Mouse (Mus musculus) embryonic facial prominence, embryonic 13.5 days (tissue): ENCODE data around the gene Atg101. TPM values are rescaled to one million over a fixed set of nuclear protein-coding genes. Genes with fewer than 3 reads are reported as not detected.

ENCODE experiments used
- ATAC-seq: fragments of 200-750 bp; cut with Nextera tagmentation; 2 replicates; pipeline ENCODE4 v1.8.0; 2017; ENCODE audit warnings: low read depth; ENCODE audit not compliant: insufficient number of reproducible peaks, insufficient read depth, low FRiP score, low TSS enrichment
- H3K27ac ChIP-seq: fragments of 300-500 bp; sonication (generic); 2 replicates; pipeline ENCODE4 v1.5.1; 2015; ENCODE audit warnings: moderate library complexity, mild to moderate bottlenecking, inconsistent platforms
- H3K27me3 ChIP-seq: fragments of 300-500 bp; sonication (generic); 2 replicates; pipeline ENCODE4 v1.6.1; 2015; ENCODE audit warnings: mild to moderate bottlenecking, inconsistent platforms
- H3K36me3 ChIP-seq: fragments of 300-500 bp; sonication (generic); 2 replicates; pipeline ENCODE4 v1.6.1; 2015; ENCODE audit warnings: mild to moderate bottlenecking, inconsistent platforms
- H3K4me1 ChIP-seq: fragments of 300-500 bp; sonication (generic); 2 replicates; pipeline ENCODE4 v1.6.1; 2015; ENCODE audit warnings: inconsistent platforms
- H3K4me2 ChIP-seq: fragments of 300-500 bp; sonication (generic); 2 replicates; pipeline ENCODE4 v1.6.1; 2015; ENCODE audit warnings: moderate library complexity, mild to moderate bottlenecking, inconsistent platforms
- H3K4me3 ChIP-seq: fragments of 300-500 bp; sonication (generic); 2 replicates; pipeline ENCODE4 v1.5.1; 2015; ENCODE audit warnings: mild to moderate bottlenecking, inconsistent platforms
- H3K9ac ChIP-seq: fragments of 300-500 bp; sonication (generic); 2 replicates; pipeline ENCODE4 v1.6.1; 2015; ENCODE audit warnings: mild to moderate bottlenecking, inconsistent platforms
- H3K9me3 ChIP-seq: fragments of 300-500 bp; sonication (generic); 2 replicates; pipeline ENCODE4 v1.6.1; 2016; ENCODE audit warnings: inconsistent platforms
- WGBS: fragments of 180-500 bp; shearing (Covaris S2); methylation state at CpG from one replicate; pipeline ENCODE4 v1.1.7; 2015; ENCODE audit warnings: mixed read lengths; 5-methylcytosine and 5-hydroxymethylcytosine counted together
- polyA plus RNA-seq: library from polyadenylated mRNA; unstranded; fragments of >200 nt; fragmentation: Nextera tagmentation; extraction: Ambion mirVana; gene quantifications from 2 replicates; pipeline ENCODE4 v1.2.1, GENCODE M21; 2015

Atg101 gene
- polyA plus RNA-seq, 1 experiment from 2014 or later, result 65.9 TPM

GRCm38 (mm10) chr15:101271107-101271506, 13.0 kb upstream of the Atg101 start:
- Histone ChIP-seq H3K9me3 (no peaks in the 10 kb centered on the region), H3K36me3 (peaks cover 46% of the 10 kb centered on the region), H3K9ac (no peak overlapping the region), H3K4me2 (no peak overlapping the region), H3K27ac (no peak overlapping the region), H3K27me3 (peaks cover 14% of the 10 kb centered on the region), H3K4me3 (no peak overlapping the region), H3K4me1 (peaks cover 20% of the 10 kb centered on the region)
- WGBS, result 55% methylated on average over 3 of the region's 3 CpGs
- no peak for ATAC-seq

GRCm38 (mm10) chr15:101271513-101271912, 12.6 kb upstream of the Atg101 start:
- no peak overlapping the region for H3K4me2 ChIP-seq
- H3K27ac ChIP-seq, result no peak overlapping the region
- peaks cover 46% of the 10 kb centered on the region for H3K36me3 ChIP-seq
- WGBS, result 75% methylated on average over 15 of the region's 15 CpGs
- H3K4me3 ChIP-seq, result no peak overlapping the region
- H3K4me1 ChIP-seq, result peaks cover 18% of the 10 kb centered on the region
- ATAC-seq, result no peak
- H3K27me3 ChIP-seq, result peaks cover 14% of the 10 kb centered on the region
- no peak overlapping the region for H3K9ac ChIP-seq
- no peaks in the 10 kb centered on the region for H3K9me3 ChIP-seq

- ATAC-seq, result no peak
- H3K4me1 ChIP-seq, result peaks cover 17% of the 10 kb centered on the region
- H3K27me3 ChIP-seq, result no peaks in the 10 kb centered on the region
- H3K4me2 ChIP-seq, result no peak overlapping the region
- H3K36me3 ChIP-seq, result peaks cover 46% of the 10 kb centered on the region
- 78% methylated on average over 6 of the region's 6 CpGs for WGBS
- no peak overlapping the region for H3K9ac ChIP-seq
- no peak overlapping the region for H3K27ac ChIP-seq
- no peak overlapping the region for H3K4me3 ChIP-seq
- H3K9me3 ChIP-seq, result no peaks in the 10 kb centered on the region
These were observed 9.7 kb upstream of the Atg101 start for GRCm38 (mm10) chr15:101274380-101274779.

GRCm38 (mm10) chr15:101277351-101277899, 6.6 kb upstream of the Atg101 start:
- peak overlapping the region; percentile 44 for H3K27ac ChIP-seq
- WGBS, result 25% methylated on average over 11 of the region's 11 CpGs
- H3K9ac ChIP-seq, result no peak overlapping the region

GRCm38 (mm10) chr15:101278589-101278988, 5.5 kb upstream of the Atg101 start:
- H3K4me3 ChIP-seq, result no peak overlapping the region
- peak overlapping the region; percentile 44; the same call in 1 of the 2 replicates for H3K27ac ChIP-seq
- no peak overlapping the region for H3K4me2 ChIP-seq
- no peaks in the 10 kb centered on the region for H3K27me3 ChIP-seq
- H3K36me3 ChIP-seq, result peaks cover 9% of the 10 kb centered on the region
- H3K9ac ChIP-seq, result peak overlapping the region; percentile 40
- ATAC-seq, result no peak
- 37% methylated on average over 5 of the region's 5 CpGs for WGBS
- H3K9me3 ChIP-seq, result no peaks in the 10 kb centered on the region
- H3K4me1 ChIP-seq, result peaks cover 17% of the 10 kb centered on the region

More at GRCm38 (mm10) chr15:101277351-101277899, 6.6 kb upstream of the Atg101 start:
- Histone ChIP-seq H3K9me3 (no peaks in the 10 kb centered on the region), H3K4me3 (no peak overlapping the region), H3K4me1 (peaks cover 17% of the 10 kb centered on the region), H3K4me2 (no peak overlapping the region), H3K36me3 (peaks cover 21% of the 10 kb centered on the region), H3K27me3 (no peaks in the 10 kb centered on the region)
- no peak for ATAC-seq

GRCm38 (mm10) chr15:101279430-101279999, 4.6 kb upstream of the Atg101 start:
- ATAC-seq, result no peak
- no peaks in the 10 kb centered on the region for H3K36me3 ChIP-seq
- H3K9ac ChIP-seq, result no peak overlapping the region; the same call in 1 of the 2 replicates
- H3K4me2 ChIP-seq, result no peak overlapping the region
- peaks cover 17% of the 10 kb centered on the region for H3K4me1 ChIP-seq
- no peaks in the 10 kb centered on the region for H3K27me3 ChIP-seq
- no peak overlapping the region for H3K4me3 ChIP-seq
- H3K9me3 ChIP-seq, result no peaks in the 10 kb centered on the region
- H3K27ac ChIP-seq, result peak overlapping the region; percentile 16; the same call in 1 of the 2 replicates
- WGBS, result 60% methylated on average over 12 of the region's 12 CpGs

- Histone ChIP-seq H3K4me2 (no peak overlapping the region), H3K4me1 (peaks cover 30% of the 10 kb centered on the region), H3K27ac (no peak overlapping the region), H3K9me3 (no peaks in the 10 kb centered on the region), H3K27me3 (no peaks in the 10 kb centered on the region), H3K36me3 (peaks cover 15% of the 10 kb centered on the region), H3K9ac (no peak overlapping the region), H3K4me3 (no peak overlapping the region)
- WGBS, result 75% methylated on average over 5 of the region's 5 CpGs
- ATAC-seq, result no peak
These were observed 1.6 kb upstream of the Atg101 start for GRCm38 (mm10) chr15:101282471-101282870.

GRCm38 (mm10) chr15:101283183-101283910, 725 bp upstream of the Atg101 start:
- Histone ChIP-seq H3K9me3 (no peaks in the 10 kb centered on the region), H3K4me3 (peak overlapping the region; percentile 90), H3K36me3 (peaks cover 24% of the 10 kb centered on the region), H3K4me1 (peaks cover 23% of the 10 kb centered on the region), H3K27me3 (no peaks in the 10 kb centered on the region), H3K4me2 (peak overlapping the region; percentile 92), H3K27ac (peak overlapping the region; percentile 86; the same call in 1 of the 2 replicates), H3K9ac (peak overlapping the region; percentile 89)
- peak; percentile 40; the same call in 1 of the 2 replicates for ATAC-seq
- WGBS, result 1% methylated on average over 26 of the region's 26 CpGs

GRCm38 (mm10) chr15:101286129-101286770, 2.2 kb downstream of the Atg101 start:
- H3K4me3 ChIP-seq, result no peak overlapping the region
- 66% methylated on average over 9 of the region's 9 CpGs for WGBS
- H3K9me3 ChIP-seq, result no peaks in the 10 kb centered on the region
- H3K27me3 ChIP-seq, result no peaks in the 10 kb centered on the region
- no peak overlapping the region for H3K27ac ChIP-seq
- H3K9ac ChIP-seq, result no peak overlapping the region
- H3K4me1 ChIP-seq, result peaks cover 16% of the 10 kb centered on the region
- H3K4me2 ChIP-seq, result no peak overlapping the region
- H3K36me3 ChIP-seq, result peaks cover 53% of the 10 kb centered on the region
- no peak for ATAC-seq

- no peak overlapping the region for H3K27ac ChIP-seq
- no peaks in the 10 kb centered on the region for H3K9me3 ChIP-seq
- no peak overlapping the region for H3K4me3 ChIP-seq
- no peak for ATAC-seq
- WGBS, result 90% methylated on average over 6 of the region's 6 CpGs
- H3K4me1 ChIP-seq, result peaks cover 16% of the 10 kb centered on the region
- no peaks in the 10 kb centered on the region for H3K27me3 ChIP-seq
- no peak overlapping the region for H3K4me2 ChIP-seq
- H3K36me3 ChIP-seq, result peaks cover 64% of the 10 kb centered on the region
- H3K9ac ChIP-seq, result no peak overlapping the region
These were observed 3.3 kb downstream of the Atg101 start for GRCm38 (mm10) chr15:101287361-101287760.

- peaks cover 66% of the 10 kb centered on the region for H3K36me3 ChIP-seq
- no peak overlapping the region for H3K4me2 ChIP-seq
- H3K9ac ChIP-seq, result no peak overlapping the region
- WGBS, result 94% methylated on average over 15 of the region's 15 CpGs
- no peak overlapping the region for H3K27ac ChIP-seq
- no peak overlapping the region for H3K4me3 ChIP-seq
- peaks cover 31% of the 10 kb centered on the region for H3K4me1 ChIP-seq
- H3K27me3 ChIP-seq, result no peaks in the 10 kb centered on the region
- no peak for ATAC-seq
- H3K9me3 ChIP-seq, result no peaks in the 10 kb centered on the region
These were observed 6.3 kb downstream of the Atg101 start for GRCm38 (mm10) chr15:101290354-101290753.
